Mouse (Mus musculus) kidney, adult 2 months (tissue): ENCODE data around the gene Mapre3.

Experiments used
- CTCF ChIP-seq: fragments of 200-500 bp; conservative IDR thresholded peaks from 2 replicates; pipeline ENCODE4 v1.5.1; 2011; ENCODE audit warnings: low read depth, mild to moderate bottlenecking, control low read depth, low read length, moderate library complexity, mixed read lengths; ENCODE audit not compliant: insufficient read depth, insufficient read length
- POLR2A ChIP-seq: fragments of 200-500 bp; IDR thresholded peaks from one replicate; pipeline ENCODE4 v1.6.1; 2011; ENCODE audit warnings: low read depth, low read length, control low read depth

- TF ChIP-seq CTCF (no peak), POLR2A (no peak)
Measured at GRCm38 (mm10) chr5:30914849-30915248, 100.4 kb downstream of the Mapre3 start.
